Mouse (Mus musculus): ENCODE data around the gene Mnat1. TPM values are rescaled to one million over a fixed set of nuclear protein-coding genes. Genes with fewer than 3 reads are reported as not detected.

Gene Mnat1
- polyA plus RNA-seq, 1 experiment from 2014 or later, result 30.7 TPM

GRCm38 (mm10) chr12:73154150-73154549, 30.6 kb downstream of the Mnat1 start:
- Histone ChIP-seq H3K4me2 (no peak overlapping the region), H3K4me1 (no peaks in the 10 kb centered on the region), H3K9me3 (no peaks in the 10 kb centered on the region), H3K27me3 (no peaks in the 10 kb centered on the region), H3K27ac (no peak overlapping the region), H3K36me3 (no peaks in the 10 kb centered on the region), H3K4me3 (no peak overlapping the region), H3K9ac (no peak overlapping the region)
- WGBS, result 25% methylated on average over 4 of the region's 4 CpGs
- ATAC-seq (ENCODE audit: insufficient number of reproducible peaks, low FRiP score, low TSS enrichment, low read depth), result no peak

- Histone ChIP-seq H3K4me2 (no peak overlapping the region), H3K9ac (no peak overlapping the region), H3K27me3 (no peaks in the 10 kb centered on the region), H3K36me3 (no peaks in the 10 kb centered on the region), H3K9me3 (no peaks in the 10 kb centered on the region), H3K27ac (no peak overlapping the region), H3K4me3 (no peak overlapping the region), H3K4me1 (0 out of 2 replicates have a peak, but pooled peaks cover 3% of the 10 kb centered on the region)
- no peak for ATAC-seq (ENCODE audit: insufficient number of reproducible peaks, low FRiP score, low TSS enrichment, low read depth)
- 47% methylated on average over 4 of the region's 4 CpGs for whole genome bisulfite sequencing
Observed at GRCm38 (mm10) chr12:73160341-73160740, 36.8 kb downstream of the Mnat1 start.

- H3K27ac ChIP-seq, result no peak overlapping the region
- no peak for ATAC-seq (ENCODE audit: insufficient number of reproducible peaks, low FRiP score, low TSS enrichment, low read depth)
- H3K4me1 ChIP-seq, result 0 out of 2 replicates have a peak, but pooled peaks cover 3% of the 10 kb centered on the region
Observed at GRCm38 (mm10) chr12:73162408-73163181, 39.1 kb downstream of the Mnat1 start.

GRCm38 (mm10) chr12:73170794-73171193, 47.3 kb downstream of the Mnat1 start:
- Histone ChIP-seq H3K9me3 (no peaks in the 10 kb centered on the region), H3K9ac (no peak overlapping the region), H3K36me3 (peaks cover 15% of the 10 kb centered on the region), H3K4me2 (no peak overlapping the region), H3K4me1 (no peaks in the 10 kb centered on the region), H3K4me3 (no peak overlapping the region), H3K27me3 (no peaks in the 10 kb centered on the region), H3K27ac (no peak overlapping the region)
- ATAC-seq (ENCODE audit: insufficient number of reproducible peaks, low FRiP score, low TSS enrichment, low read depth), result no peak
- WGBS, result 89% methylated on average over 6 of the region's 6 CpGs

More at GRCm38 (mm10) chr12:73162408-73163181, 39.1 kb downstream of the Mnat1 start:
- no peak overlapping the region for H3K4me3 ChIP-seq
- H3K36me3 ChIP-seq, result no peaks in the 10 kb centered on the region
- no peaks in the 10 kb centered on the region for H3K27me3 ChIP-seq
- no peak overlapping the region for H3K4me2 ChIP-seq
- H3K9me3 ChIP-seq, result no peaks in the 10 kb centered on the region
- no peak overlapping the region for H3K9ac ChIP-seq
- 77% methylated on average over 13 of the region's 13 CpGs for WGBS

GRCm38 (mm10) chr12:73183896-73184295, 60.4 kb downstream of the Mnat1 start:
- Histone ChIP-seq H3K36me3 (peaks cover 14% of the 10 kb centered on the region), H3K9me3 (no peaks in the 10 kb centered on the region), H3K27ac (no peak overlapping the region), H3K4me2 (no peak overlapping the region), H3K27me3 (no peaks in the 10 kb centered on the region), H3K9ac (no peak overlapping the region), H3K4me3 (no peak overlapping the region), H3K4me1 (no peaks in the 10 kb centered on the region)
- ATAC-seq (ENCODE audit: insufficient number of reproducible peaks, low FRiP score, low TSS enrichment, low read depth), result no peak
- 45% methylated on average over 8 of the region's 8 CpGs for WGBS

- no peak overlapping the region for H3K9ac ChIP-seq
- peaks cover 3% of the 10 kb centered on the region; the same call in 1 of the 2 replicates for H3K36me3 ChIP-seq
- H3K27me3 ChIP-seq, result no peaks in the 10 kb centered on the region
- H3K4me1 ChIP-seq, result no peaks in the 10 kb centered on the region; the same call in 1 of the 2 replicates
- H3K4me3 ChIP-seq, result no peak overlapping the region
- 89% methylated on average over 6 of the region's 6 CpGs for WGBS
- no peak overlapping the region for H3K4me2 ChIP-seq
- no peaks in the 10 kb centered on the region for H3K9me3 ChIP-seq
- no peak overlapping the region for H3K27ac ChIP-seq
- no peak for ATAC-seq (ENCODE audit: insufficient number of reproducible peaks, low FRiP score, low TSS enrichment, low read depth)
Observed at GRCm38 (mm10) chr12:73197363-73197762, 73.8 kb downstream of the Mnat1 start.

GRCm38 (mm10) chr12:73198451-73198850, 74.9 kb downstream of the Mnat1 start:
- H3K27ac ChIP-seq, result no peak overlapping the region
- H3K4me1 ChIP-seq, result no peaks in the 10 kb centered on the region; the same call in 1 of the 2 replicates
- peaks cover 3% of the 10 kb centered on the region; the same call in 1 of the 2 replicates for H3K36me3 ChIP-seq
- WGBS, result 60% methylated on average over 1 of the region's 1 CpGs
- no peak overlapping the region for H3K4me2 ChIP-seq
- H3K9me3 ChIP-seq, result no peaks in the 10 kb centered on the region
- no peak overlapping the region for H3K4me3 ChIP-seq
- H3K9ac ChIP-seq, result no peak overlapping the region
- H3K27me3 ChIP-seq, result no peaks in the 10 kb centered on the region
- no peak for ATAC-seq (ENCODE audit: insufficient number of reproducible peaks, low FRiP score, low TSS enrichment, low read depth)

GRCm38 (mm10) chr12:73199375-73199774, 75.9 kb downstream of the Mnat1 start:
- WGBS, result 28% methylated on average over 7 of the region's 7 CpGs
- no peaks in the 10 kb centered on the region; the same call in 1 of the 2 replicates for H3K4me1 ChIP-seq
- ATAC-seq (ENCODE audit: insufficient number of reproducible peaks, low FRiP score, low TSS enrichment, low read depth), result no peak
- no peak overlapping the region for H3K4me3 ChIP-seq
- H3K9me3 ChIP-seq, result no peaks in the 10 kb centered on the region
- H3K4me2 ChIP-seq, result no peak overlapping the region
- H3K27me3 ChIP-seq, result no peaks in the 10 kb centered on the region
- peaks cover 3% of the 10 kb centered on the region; the same call in 1 of the 2 replicates for H3K36me3 ChIP-seq
- no peak overlapping the region for H3K9ac ChIP-seq
- H3K27ac ChIP-seq, result no peak overlapping the region

GRCm38 (mm10) chr12:73201587-73201986, 78.1 kb downstream of the Mnat1 start:
- ATAC-seq (ENCODE audit: insufficient number of reproducible peaks, low FRiP score, low TSS enrichment, low read depth), result no peak
- Histone ChIP-seq H3K4me1 (peaks cover 6% of the 10 kb centered on the region), H3K9me3 (no peaks in the 10 kb centered on the region), H3K9ac (no peak overlapping the region), H3K36me3 (no peaks in the 10 kb centered on the region; the same call in 1 of the 2 replicates), H3K27ac (no peak overlapping the region), H3K4me2 (no peak overlapping the region), H3K4me3 (no peak overlapping the region), H3K27me3 (no peaks in the 10 kb centered on the region)
- 51% methylated on average over 3 of the region's 3 CpGs for WGBS

GRCm38 (mm10) chr12:73205710-73206649, 82.5 kb downstream of the Mnat1 start:
- 0 out of 2 replicates have a peak overlapping the region, but pooled peaks have one; percentile 6 for H3K27ac ChIP-seq

GRCm38 (mm10) chr12:73207008-73207407, 83.5 kb downstream of the Mnat1 start:
- Histone ChIP-seq H3K9ac (no peak overlapping the region), H3K27ac (peak overlapping the region; percentile 6; the same call in 1 of the 2 replicates), H3K9me3 (no peaks in the 10 kb centered on the region), H3K4me1 (peaks cover 6% of the 10 kb centered on the region), H3K4me3 (no peak overlapping the region), H3K4me2 (no peak overlapping the region), H3K27me3 (no peaks in the 10 kb centered on the region), H3K36me3 (no peaks in the 10 kb centered on the region)
- 25% methylated on average over 4 of the region's 4 CpGs for WGBS
- ATAC-seq (ENCODE audit: insufficient number of reproducible peaks, low FRiP score, low TSS enrichment, low read depth), result no peak

More at GRCm38 (mm10) chr12:73205710-73206649, 82.5 kb downstream of the Mnat1 start:
- ATAC-seq (ENCODE audit: insufficient number of reproducible peaks, low FRiP score, low TSS enrichment, low read depth), result no peak
- no peaks in the 10 kb centered on the region for H3K27me3 ChIP-seq
- no peak overlapping the region for H3K4me2 ChIP-seq
- H3K9ac ChIP-seq, result no peak overlapping the region
- H3K36me3 ChIP-seq, result no peaks in the 10 kb centered on the region
- H3K4me3 ChIP-seq, result no peak overlapping the region
- peaks cover 6% of the 10 kb centered on the region for H3K4me1 ChIP-seq
- H3K9me3 ChIP-seq, result no peaks in the 10 kb centered on the region
- WGBS, result 27% methylated on average over 11 of the region's 11 CpGs
